Mouse (Mus musculus) intestine, postnatal 0 days (tissue): ENCODE measurements at regions not wholly inside any gene's neighbourhood (a gene's known extent, or its start where the extent isn't known, plus 50 kb on each side); places are given as distances from the start of the nearest gene placed in this dataset.

Source experiments
- ATAC-seq: fragments of 200-750 bp; cut with Nextera tagmentation; 2 replicates; pipeline ENCODE4 v1.8.0; 2017; ENCODE audit warnings: mild to moderate bottlenecking, moderate TSS enrichment, moderate library complexity
- H3K27ac ChIP-seq: fragments of 300-500 bp; sonication (generic); 2 replicates; pipeline ENCODE4 v1.5.1; 2014; ENCODE audit warnings: mild to moderate bottlenecking, low read depth, low read length, moderate library complexity
- H3K27me3 ChIP-seq: fragments of 300-500 bp; sonication (generic); replicated peaks from 2 replicates; pipeline ENCODE4 v1.6.1; 2014; ENCODE audit warnings: low read length, mixed read lengths; ENCODE audit not compliant: control insufficient read depth, insufficient read depth
- H3K36me3 ChIP-seq: fragments of 300-500 bp; sonication (generic); 2 replicates; pipeline ENCODE4 v1.6.1; 2014; ENCODE audit warnings: mild to moderate bottlenecking, moderate library complexity; ENCODE audit not compliant: control insufficient read depth, insufficient read depth
- H3K4me1 ChIP-seq: fragments of 300-500 bp; sonication (generic); replicated peaks from 2 replicates; pipeline ENCODE4 v1.6.1; 2014; ENCODE audit warnings: antibody characterized with exemption, low read length, mixed read lengths; ENCODE audit not compliant: control insufficient read depth, insufficient read depth
- H3K4me2 ChIP-seq: fragments of 300-500 bp; sonication (generic); replicated peaks from 2 replicates; pipeline ENCODE4 v1.6.1; 2014; ENCODE audit warnings: low read depth, mild to moderate bottlenecking, moderate library complexity
- H3K4me3 ChIP-seq: fragments of 300-500 bp; sonication (generic); 2 replicates; pipeline ENCODE4 v1.5.1; 2014; ENCODE audit warnings: low read depth, low read length
- H3K9ac ChIP-seq: fragments of 300-500 bp; sonication (generic); 2 replicates; pipeline ENCODE4 v1.6.1; 2014; ENCODE audit warnings: mild to moderate bottlenecking, low read depth, low read length
- H3K9me3 ChIP-seq: fragments of 300-500 bp; sonication (generic); 2 replicates; pipeline ENCODE4 v1.6.1; 2016; ENCODE audit warnings: mixed run types; ENCODE audit not compliant: control insufficient read depth
- CTCF ChIP-seq: sonication (generic); IDR thresholded peaks from 2 replicates; pipeline ENCODE4 v1.5.1; 2016; ENCODE audit warnings: low read depth, mild to moderate bottlenecking, control low read depth, antibody characterized with exemption, moderate library complexity
- WGBS: fragments of 180-500 bp; shearing (Covaris S2); extraction: QIAGEN DNeasy Blood & Tissue Kit; methylation state at CpG from one replicate; pipeline ENCODE4 v1.1.7; 2014; 5-methylcytosine and 5-hydroxymethylcytosine counted together

DNA sequence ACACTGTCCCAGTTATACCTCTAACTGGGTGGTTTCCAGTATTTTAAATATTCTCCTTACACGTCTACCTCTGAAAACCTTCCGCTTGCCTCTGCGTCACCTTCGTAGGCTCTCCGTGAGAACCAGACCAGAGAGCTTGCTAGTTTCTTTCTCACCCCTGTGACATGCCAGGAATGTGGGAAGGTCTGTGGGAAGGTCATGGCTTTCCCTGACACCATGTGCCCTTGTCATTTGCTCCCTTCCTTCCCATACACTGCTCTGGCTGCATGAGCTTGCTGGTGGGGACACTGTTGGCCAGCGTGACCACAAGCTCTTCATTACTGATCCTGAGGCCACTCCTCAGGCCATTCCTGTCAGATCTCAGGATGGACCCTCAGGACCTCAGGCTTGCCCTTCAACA, 66.5 kb upstream of the Slc38a4 start:
- Histone ChIP-seq H3K4me1 (no peaks in the 10 kb centered on the region), H3K36me3 (no peaks in the 10 kb centered on the region), H3K9me3 (no peaks in the 10 kb centered on the region), H3K9ac (no peak overlapping the region), H3K4me2 (no peak overlapping the region), H3K27me3 (no peaks in the 10 kb centered on the region), H3K4me3 (no peak overlapping the region), H3K27ac (no peak overlapping the region)
- ATAC-seq: no peak
- 93% methylated on average over 6 of the region's 6 CpGs for WGBS
- TF ChIP-seq CTCF: no peak

- Histone ChIP-seq H3K9me3 (no peaks in the 10 kb centered on the region), H3K4me3 (no peak overlapping the region), H3K4me2 (no peak overlapping the region), H3K27ac (no peak overlapping the region), H3K9ac (no peak overlapping the region), H3K27me3 (no peaks in the 10 kb centered on the region), H3K36me3 (no peaks in the 10 kb centered on the region), H3K4me1 (no peaks in the 10 kb centered on the region)
- no peak for TF ChIP-seq CTCF
- no peak for ATAC-seq
- WGBS: 81% methylated on average over 19 of the region's 19 CpGs
Observed at GRCm38 (mm10) chr15:97112452-97113200, 56.9 kb upstream of the Slc38a4 start.

GRCm38 (mm10) chr15:97111320-97112192, 55.8 kb upstream of the Slc38a4 start:
- Histone ChIP-seq H3K36me3 (no peaks in the 10 kb centered on the region), H3K4me1 (no peaks in the 10 kb centered on the region), H3K4me2 (no peak overlapping the region), H3K9ac (no peak overlapping the region), H3K27me3 (no peaks in the 10 kb centered on the region), H3K9me3 (no peaks in the 10 kb centered on the region), H3K27ac (no peak overlapping the region; the same call in 1 of the 2 replicates), H3K4me3 (no peak overlapping the region)
- no peak for ATAC-seq
- TF ChIP-seq CTCF: no peak
- WGBS: 58% methylated on average over 11 of the region's 11 CpGs

GRCm38 (mm10) chr15:97107779-97108178, 52.0 kb upstream of the Slc38a4 start:
- Histone ChIP-seq H3K9ac (no peak overlapping the region), H3K27me3 (no peaks in the 10 kb centered on the region), H3K4me3 (no peak overlapping the region), H3K27ac (no peak overlapping the region), H3K36me3 (no peaks in the 10 kb centered on the region), H3K4me1 (no peaks in the 10 kb centered on the region), H3K4me2 (no peak overlapping the region), H3K9me3 (no peaks in the 10 kb centered on the region)
- ATAC-seq: no peak
- no peak for TF ChIP-seq CTCF
- 29% methylated on average over 10 of the region's 10 CpGs for WGBS

DNA sequence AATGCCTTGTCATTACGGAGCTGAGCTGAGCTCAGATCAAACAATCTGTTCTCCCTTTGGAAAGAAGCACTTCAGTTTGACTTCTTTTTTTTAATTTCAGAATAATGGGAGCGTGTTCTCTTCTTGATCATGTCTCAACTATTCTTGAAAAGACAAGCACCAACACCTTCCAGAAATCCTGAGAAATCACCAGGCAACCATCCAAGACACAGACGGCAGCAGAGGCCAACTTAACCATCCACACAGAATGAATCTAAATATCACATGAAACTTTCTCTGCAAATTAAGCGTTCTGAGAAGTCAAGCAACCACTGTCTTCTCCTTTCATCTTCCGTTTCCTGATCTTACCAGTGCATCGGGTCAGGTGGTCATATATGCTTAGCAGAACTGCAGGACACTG, 50.8 kb upstream of the Slc38a4 start:
- no peak overlapping the region for H3K9ac ChIP-seq
- TF ChIP-seq CTCF: no peak
- no peak overlapping the region for H3K4me2 ChIP-seq
- no peak for ATAC-seq
- H3K4me3 ChIP-seq: no peak overlapping the region
- no peaks in the 10 kb centered on the region for H3K4me1 ChIP-seq
- no peak overlapping the region for H3K27ac ChIP-seq
- H3K9me3 ChIP-seq: no peaks in the 10 kb centered on the region
- H3K27me3 ChIP-seq: no peaks in the 10 kb centered on the region
- H3K36me3 ChIP-seq: no peaks in the 10 kb centered on the region
- 84% methylated on average over 6 of the region's 6 CpGs for WGBS
